Mouse (Mus musculus): ENCODE data around the gene Sap30bp.

DNA sequence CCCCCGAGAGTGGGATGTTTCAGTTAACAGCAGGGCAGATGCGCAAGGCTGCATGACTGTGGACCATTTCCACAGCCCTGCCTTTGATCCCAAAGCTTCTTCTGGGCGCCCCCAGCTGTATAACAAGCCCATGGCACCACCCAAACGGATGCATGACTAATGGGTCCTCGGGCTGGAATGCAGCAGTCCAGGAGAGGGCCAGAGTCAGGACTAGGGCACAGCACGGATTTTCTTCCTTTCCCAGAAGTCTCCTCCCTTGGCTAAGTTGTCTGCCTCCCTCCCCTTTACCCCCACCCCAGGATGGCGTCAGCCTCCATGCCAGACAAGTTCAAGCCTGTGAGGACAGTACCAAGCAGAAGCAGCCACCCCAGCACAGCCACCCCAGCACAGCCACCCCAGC lies 24.9 kb downstream of the Sap30bp start:
- no peak for TF ChIP-seq CHD2 (IDR thresholded peaks at IDR 0.05; ENCODE audit: low read depth, low read length)
- TF ChIP-seq ZNF384 (IDR thresholded peaks at IDR 0.05; ENCODE audit: low read depth, low read length) = no peak
